In the genomic region with DNA sequence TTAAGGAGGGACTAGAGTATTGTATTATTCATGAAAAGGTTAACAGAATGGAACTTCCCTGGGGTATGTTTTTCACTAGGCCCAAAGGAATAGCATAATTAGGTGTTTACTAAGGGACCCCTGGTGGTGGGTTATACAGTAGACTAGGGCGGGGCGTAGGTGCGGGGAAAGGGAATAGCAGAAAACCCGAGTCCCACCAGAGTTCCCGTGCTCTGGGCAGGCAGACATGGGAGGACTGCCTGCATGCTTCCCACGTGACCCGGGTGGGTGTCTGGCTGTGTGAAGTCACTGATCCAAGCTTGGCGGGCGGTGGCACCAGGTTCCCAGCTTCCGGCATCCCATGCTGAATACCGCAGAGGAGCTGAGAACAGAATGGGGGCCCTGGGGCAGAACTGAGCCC, we compare ENCODE assay signal across 14 mouse cellular contexts.
"Had no signal": no experiment of that assay in that cellular context is flagged by ENCODE, and none has a peak within 500 bp of the region (broad histone marks: within the 10 kb centered on the region; RNA-seq: fewer than 3 reads in every experiment).

No protein-coding gene starts in this region.

- H3K4me1 ChIP-seq: stomach, embryonic 15.5 days had no signal

- H3K27me3 ChIP-seq: neural tube, embryonic 15.5 days; stomach, embryonic 15.5 days had no signal

- H3K36me3 ChIP-seq: neural tube, embryonic 15.5 days; stomach, embryonic 15.5 days had no signal

- H3K9me3 ChIP-seq: neural tube, embryonic 15.5 days; stomach, embryonic 15.5 days had no signal

- DNase-seq: retina, postnatal 1 day; right cerebral cortex, adult 18-20 months; right cerebral cortex, postnatal 14 days; right cerebral cortex, postnatal 25 days; right cerebral cortex, postnatal 4 days; spleen, adult 18-20 months; thymus, adult 18-20 months; thymus, adult 2 months; thymus, postnatal 14 days; thymus, postnatal 25 days; thymus, postnatal 36 days; thymus, postnatal 4 days had no signal

- H3K4me3 ChIP-seq: neural tube, embryonic 15.5 days; stomach, embryonic 15.5 days had no signal
